Mouse (Mus musculus): ENCODE measurements around the gene Ganc. TPM values are rescaled to one million over a fixed set of nuclear protein-coding genes. Genes with fewer than 3 reads are reported as not detected.

Gene Ganc
- total RNA-seq, 4 experiments from 2014 or later = 36.3 to 42.9 (median 37.6) TPM

- no peak for DNase-seq (ENCODE audit: low spot score in 2 of 2)
These were observed 97.6 kb downstream of the Ganc start for GRCm38 (mm10) chr2:120501136-120501918.

GRCm38 (mm10) chr2:120501931-120502604 is 98.4 kb downstream of the Ganc start:
- no peak for DNase-seq (ENCODE audit: low spot score in 2 of 2)

- DNase-seq (ENCODE audit: low spot score in 2 of 2) = no peak
These were observed 98.9 kb downstream of the Ganc start for GRCm38 (mm10) chr2:120502605-120502990.

- DNase-seq (ENCODE audit: low spot score in 2 of 2) = no peak
These were observed 99.4 kb downstream of the Ganc start for GRCm38 (mm10) chr2:120503094-120503493.

- DNase-seq (ENCODE audit: low spot score in 2 of 2) = no peak
These were observed 100.3 kb downstream of the Ganc start for GRCm38 (mm10) chr2:120503992-120504391.

Other genes with a start within 250 kb of the Ganc start
- gene Ehd4, start 249.3 kb upstream of the Ganc start, total RNA-seq (2022) = 10 to 100 TPM; 19.2 to 29.3 (median 25.5) TPM
- gene Pla2g4e, start 158.6 kb upstream of the Ganc start, total RNA-seq (2022) = 10 to 100 TPM; 24.1 to 25.4 (median 25.0) TPM
- gene Pla2g4d, start 114.7 kb upstream of the Ganc start, total RNA-seq (2022) = not detected
- not detected for gene Pla2g4f, start 89.7 kb upstream of the Ganc start, total RNA-seq (2022)
- gene Vps39, start 50.8 kb upstream of the Ganc start, total RNA-seq (2022) = 10 to 100 TPM; 19.9 to 26.3 (median 22.9) TPM
- gene Tmem87a, start 217 bp downstream of the Ganc start, total RNA-seq (2022) = 10 to 100 TPM; 36.6 to 47.1 (median 43.3) TPM
- gene Capn3, start 52.1 kb downstream of the Ganc start, total RNA-seq (2022) = 100 to 1,000 TPM; 126 to 145 (median 128) TPM
- 100 to 1,000 TPM; 643 to 705 (median 689) TPM for gene Zfp106, start 159.9 kb downstream of the Ganc start, total RNA-seq (2022)
- gene Snap23, start 163.8 kb downstream of the Ganc start, total RNA-seq (2022) = 10 to 100 TPM; 40.5 to 52.2 (median 44.5) TPM
- gene Haus2, start 205.5 kb downstream of the Ganc start, total RNA-seq (2022) = 1 to 10 TPM; 6.6 to 9.5 (median 7.1) TPM
- gene Lrrc57, start 205.6 kb downstream of the Ganc start, total RNA-seq (2022) = 10 to 100 TPM; 11.6 to 14.0 (median 11.9) TPM
- 1 to 10 TPM; 1.7 to 2.5 (median 2.0) TPM for gene Stard9, start 225.2 kb downstream of the Ganc start, total RNA-seq (2022)